Mouse (Mus musculus): ENCODE results near the gene Foxn1.

Gene Foxn1

GRCm38 (mm10) chr11:78400936-78401335 is 14.6 kb upstream of the Foxn1 start:
- no peak for ATAC-seq (ENCODE audit: low TSS enrichment)

GRCm38 (mm10) chr11:78399680-78400079 is 13.3 kb upstream of the Foxn1 start:
- peak; percentile 34; the same call in 1 of the 2 replicates for ATAC-seq (ENCODE audit: low TSS enrichment)

GRCm38 (mm10) chr11:78398212-78398611 is 11.9 kb upstream of the Foxn1 start:
- ATAC-seq (ENCODE audit: low TSS enrichment), result no peak

- no peak for ATAC-seq (ENCODE audit: low TSS enrichment)
Measured at GRCm38 (mm10) chr11:78397397-78397796, 11.0 kb upstream of the Foxn1 start.

- no peak for ATAC-seq (ENCODE audit: low TSS enrichment)
Measured at GRCm38 (mm10) chr11:78396950-78397349, 10.6 kb upstream of the Foxn1 start.

- no peak for ATAC-seq (ENCODE audit: low TSS enrichment)
Measured at GRCm38 (mm10) chr11:78392728-78393127, 6.4 kb upstream of the Foxn1 start.

GRCm38 (mm10) chr11:78385776-78386175 is 582 bp downstream of the Foxn1 start:
- ATAC-seq (ENCODE audit: low TSS enrichment), result no peak

GRCm38 (mm10) chr11:78382701-78383100 is 3.7 kb downstream of the Foxn1 start:
- no peak; the same call in 1 of the 2 replicates for ATAC-seq (ENCODE audit: low TSS enrichment)

- ATAC-seq (ENCODE audit: low TSS enrichment), result no peak
Measured at GRCm38 (mm10) chr11:78382286-78382685, 4.1 kb downstream of the Foxn1 start.

- ATAC-seq (ENCODE audit: low TSS enrichment), result no peak
Measured at GRCm38 (mm10) chr11:78380996-78381395, 5.4 kb downstream of the Foxn1 start.

- no peak for ATAC-seq (ENCODE audit: low TSS enrichment)
Measured at GRCm38 (mm10) chr11:78380351-78380750, 6.0 kb downstream of the Foxn1 start.

GRCm38 (mm10) chr11:78377549-78378159 is 8.7 kb downstream of the Foxn1 start:
- ATAC-seq (ENCODE audit: low TSS enrichment), result no peak

GRCm38 (mm10) chr11:78374147-78374546 is 12.2 kb downstream of the Foxn1 start:
- ATAC-seq (ENCODE audit: low TSS enrichment), result no peak

GRCm38 (mm10) chr11:78372610-78373009 is 13.7 kb downstream of the Foxn1 start:
- no peak for ATAC-seq (ENCODE audit: low TSS enrichment)

- ATAC-seq (ENCODE audit: low TSS enrichment), result no peak
Measured at GRCm38 (mm10) chr11:78372166-78372565, 14.2 kb downstream of the Foxn1 start.

GRCm38 (mm10) chr11:78371711-78372110 is 14.6 kb downstream of the Foxn1 start:
- ATAC-seq (ENCODE audit: low TSS enrichment), result no peak

- no peak for ATAC-seq (ENCODE audit: low TSS enrichment)
Measured at GRCm38 (mm10) chr11:78370389-78370788, 16.0 kb downstream of the Foxn1 start.

- no peak for ATAC-seq (ENCODE audit: low TSS enrichment)
Measured at GRCm38 (mm10) chr11:78367456-78368225, 18.7 kb downstream of the Foxn1 start.

GRCm38 (mm10) chr11:78364103-78364502 is 22.3 kb downstream of the Foxn1 start:
- ATAC-seq (ENCODE audit: low TSS enrichment), result no peak

GRCm38 (mm10) chr11:78363309-78364007 is 22.9 kb downstream of the Foxn1 start:
- ATAC-seq (ENCODE audit: low TSS enrichment), result no peak

- ATAC-seq (ENCODE audit: low TSS enrichment), result no peak
Measured at GRCm38 (mm10) chr11:78360789-78361131, 25.6 kb downstream of the Foxn1 start.

- peak; percentile 86; the same call in 1 of the 2 replicates for ATAC-seq (ENCODE audit: low TSS enrichment)
Measured at GRCm38 (mm10) chr11:78360125-78360788, 26.1 kb downstream of the Foxn1 start.
